Mouse (Mus musculus): Measurements from ENCODE around the gene Tollip. TPM values are rescaled to one million over a fixed set of nuclear protein-coding genes. Genes with fewer than 3 reads are reported as not detected.

Gene Tollip
- polyA plus RNA-seq (2014; fragmentation: Nextera tagmentation; extraction: Ambion mirVana) = 74.0 and 87.3 TPM in 2 replicates

DNA sequence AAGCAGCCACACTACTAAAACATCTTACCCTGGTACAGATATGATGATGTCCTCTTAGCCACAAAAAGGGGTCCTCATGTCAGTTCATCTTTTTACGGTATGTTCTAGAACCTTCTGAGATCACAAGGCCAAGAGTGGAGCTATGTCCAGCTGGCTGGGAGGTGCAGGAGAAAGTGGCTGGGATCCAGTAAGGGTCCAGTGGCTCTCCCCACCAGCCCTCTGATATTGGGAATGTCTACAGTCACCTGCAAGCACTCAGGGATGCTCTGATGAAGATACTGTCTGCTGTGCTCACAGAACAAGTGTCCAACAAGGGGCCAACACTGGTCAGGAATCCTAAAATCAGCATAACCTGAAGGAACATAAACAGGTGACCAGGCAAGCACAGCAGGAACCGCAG lies at the start of gene Tollip:
Gene Tollip, minus strand, starts transcription at position 101 of the 400 bp plus-strand sequence.
- Histone ChIP-seq H3K4me3 (ENCODE audit: low read depth, low read length) (no peak within 1 kb of the TSS), H3K9ac (ENCODE audit: low read length) (no peak within 1 kb of the TSS), H3K36me3 (ENCODE audit: control insufficient read depth, insufficient read depth, low read length) (no peaks in the 10 kb centered on the region), H3K27ac (ENCODE audit: low read depth, low read length) (no peak within 1 kb of the TSS), H3K9me3 (replicated peaks; ENCODE audit: control insufficient read depth, low read length) (no peaks in the 10 kb centered on the region), H3K4me2 (ENCODE audit: low read length) (no peak within 1 kb of the TSS), H3K27me3 (replicated peaks; ENCODE audit: control insufficient read depth, insufficient read depth, low read length) (no peaks in the 10 kb centered on the region), H3K4me1 (ENCODE audit: control insufficient read depth, insufficient read depth, low read length) (no peaks in the 10 kb centered on the region)
- 91% methylated on average over 2 of the region's 2 CpGs for WGBS
- ATAC-seq = no peak
- no peak for DNase-seq (ENCODE audit: low spot score)

GRCm38 (mm10) chr7:141966281-141966680 lies 48.0 kb upstream of the Tollip start:
- H3K27ac ChIP-seq (ENCODE audit: low read depth, low read length) = no peak overlapping the region
- ATAC-seq (no peak), DNase-seq (ENCODE audit: low spot score) (no peak)
- H3K9me3 ChIP-seq (replicated peaks; ENCODE audit: control insufficient read depth, low read length) = no peaks in the 10 kb centered on the region
- no peak overlapping the region for H3K4me3 ChIP-seq (ENCODE audit: low read depth, low read length)
- H3K27me3 ChIP-seq (replicated peaks; ENCODE audit: control insufficient read depth, insufficient read depth, low read length) = no peaks in the 10 kb centered on the region
- peaks cover 17% of the 10 kb centered on the region for H3K4me1 ChIP-seq (ENCODE audit: control insufficient read depth, insufficient read depth, low read length)
- H3K9ac ChIP-seq (ENCODE audit: low read length) = no peak overlapping the region
- H3K36me3 ChIP-seq (ENCODE audit: control insufficient read depth, insufficient read depth, low read length) = no peaks in the 10 kb centered on the region
- no peak overlapping the region for H3K4me2 ChIP-seq (ENCODE audit: low read length)
- WGBS = 88% methylated on average over 2 of the region's 2 CpGs

GRCm38 (mm10) chr7:141962521-141962920 lies 44.2 kb upstream of the Tollip start:
- ATAC-seq (no peak), DNase-seq (ENCODE audit: low spot score) (peak; percentile 8)
- Histone ChIP-seq H3K4me2 (ENCODE audit: low read length) (no peak overlapping the region), H3K36me3 (ENCODE audit: control insufficient read depth, insufficient read depth, low read length) (no peaks in the 10 kb centered on the region), H3K9me3 (replicated peaks; ENCODE audit: control insufficient read depth, low read length) (no peaks in the 10 kb centered on the region), H3K4me3 (ENCODE audit: low read depth, low read length) (no peak overlapping the region), H3K27ac (ENCODE audit: low read depth, low read length) (no peak overlapping the region), H3K9ac (ENCODE audit: low read length) (no peak overlapping the region), H3K27me3 (replicated peaks; ENCODE audit: control insufficient read depth, insufficient read depth, low read length) (no peaks in the 10 kb centered on the region), H3K4me1 (ENCODE audit: control insufficient read depth, insufficient read depth, low read length) (peaks cover 28% of the 10 kb centered on the region)
- WGBS = 97% methylated on average over 3 of the region's 3 CpGs

DNA sequence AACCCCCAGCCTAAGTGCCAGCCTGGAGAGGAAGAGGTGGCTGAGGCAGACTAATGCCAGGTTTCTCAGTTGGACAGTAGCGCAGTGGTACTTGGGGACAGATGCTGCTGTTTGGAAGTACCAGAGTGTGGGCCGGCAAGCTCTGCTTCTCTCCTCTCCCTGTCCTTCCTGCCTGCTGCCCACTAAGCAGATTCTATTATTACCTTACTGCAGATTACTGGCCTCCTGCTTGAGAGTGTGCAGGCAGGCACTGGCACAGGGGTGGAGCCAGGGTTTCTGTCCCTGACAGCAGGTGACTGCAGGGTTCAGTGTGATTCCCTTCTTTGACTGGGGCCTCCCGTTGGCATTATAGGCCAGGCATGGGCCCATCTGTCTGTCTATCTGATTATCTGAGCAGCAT lies 43.2 kb upstream of the Tollip start:
- H3K4me1 ChIP-seq (ENCODE audit: control insufficient read depth, insufficient read depth, low read length) = peaks cover 35% of the 10 kb centered on the region
- H3K4me2 ChIP-seq (ENCODE audit: low read length) = no peak overlapping the region
- H3K9ac ChIP-seq (ENCODE audit: low read length) = no peak overlapping the region
- no peak for ATAC-seq
- no peaks in the 10 kb centered on the region for H3K9me3 ChIP-seq (replicated peaks; ENCODE audit: control insufficient read depth, low read length)
- no peak for DNase-seq (ENCODE audit: low spot score)
- 76% methylated on average over 3 of the region's 3 CpGs for WGBS
- H3K27ac ChIP-seq (ENCODE audit: low read depth, low read length) = no peak overlapping the region
- H3K27me3 ChIP-seq (replicated peaks; ENCODE audit: control insufficient read depth, insufficient read depth, low read length) = no peaks in the 10 kb centered on the region
- no peak overlapping the region for H3K4me3 ChIP-seq (ENCODE audit: low read depth, low read length)
- no peaks in the 10 kb centered on the region for H3K36me3 ChIP-seq (ENCODE audit: control insufficient read depth, insufficient read depth, low read length)

- 88% methylated on average over 2 of the region's 2 CpGs for WGBS
- DNase-seq (ENCODE audit: low spot score) = no peak
- no peaks in the 10 kb centered on the region for H3K27me3 ChIP-seq (replicated peaks; ENCODE audit: control insufficient read depth, insufficient read depth, low read length)
- H3K4me1 ChIP-seq (ENCODE audit: control insufficient read depth, insufficient read depth, low read length) = peaks cover 35% of the 10 kb centered on the region
- no peak overlapping the region for H3K4me2 ChIP-seq (ENCODE audit: low read length)
- no peaks in the 10 kb centered on the region for H3K36me3 ChIP-seq (ENCODE audit: control insufficient read depth, insufficient read depth, low read length)
- H3K4me3 ChIP-seq (ENCODE audit: low read depth, low read length) = no peak overlapping the region
- no peak for ATAC-seq
- no peak overlapping the region for H3K27ac ChIP-seq (ENCODE audit: low read depth, low read length)
- no peak overlapping the region for H3K9ac ChIP-seq (ENCODE audit: low read length)
- no peaks in the 10 kb centered on the region for H3K9me3 ChIP-seq (replicated peaks; ENCODE audit: control insufficient read depth, low read length)
Observed at GRCm38 (mm10) chr7:141960926-141961325, 42.6 kb upstream of the Tollip start.

- Histone ChIP-seq H3K4me3 (ENCODE audit: low read depth, low read length) (no peak overlapping the region), H3K36me3 (ENCODE audit: control insufficient read depth, insufficient read depth, low read length) (no peaks in the 10 kb centered on the region), H3K4me1 (ENCODE audit: control insufficient read depth, insufficient read depth, low read length) (peaks cover 47% of the 10 kb centered on the region), H3K27me3 (replicated peaks; ENCODE audit: control insufficient read depth, insufficient read depth, low read length) (no peaks in the 10 kb centered on the region), H3K9me3 (replicated peaks; ENCODE audit: control insufficient read depth, low read length) (no peaks in the 10 kb centered on the region), H3K9ac (ENCODE audit: low read length) (no peak overlapping the region), H3K4me2 (ENCODE audit: low read length) (no peak overlapping the region), H3K27ac (ENCODE audit: low read depth, low read length) (no peak overlapping the region)
- ATAC-seq = no peak
- no peak for DNase-seq (ENCODE audit: low spot score)
- 79% methylated on average over 1 of the region's 1 CpGs for WGBS
Observed at GRCm38 (mm10) chr7:141959133-141959532, 40.8 kb upstream of the Tollip start.

DNA sequence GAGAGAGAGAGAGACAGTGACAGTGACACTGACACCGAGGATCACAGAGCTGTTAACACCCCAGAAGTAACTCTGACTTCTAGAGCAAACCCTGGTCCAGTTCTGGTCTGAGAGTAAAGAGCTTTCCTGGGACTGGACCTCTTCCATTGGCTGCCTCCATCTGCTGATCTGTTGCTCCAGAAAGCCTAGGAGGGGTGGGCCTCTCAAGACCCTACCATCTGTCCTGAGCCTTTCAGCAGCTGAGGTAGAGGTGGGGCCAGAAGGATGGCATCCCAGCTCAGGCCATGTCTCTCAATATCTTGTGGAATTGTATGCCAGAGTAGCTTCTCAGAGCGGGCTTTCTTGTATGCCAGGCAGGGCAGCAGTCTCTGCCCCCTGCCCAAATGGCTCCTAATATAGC lies 39.9 kb upstream of the Tollip start:
- no peak overlapping the region for H3K4me2 ChIP-seq (ENCODE audit: low read length)
- H3K9me3 ChIP-seq (replicated peaks; ENCODE audit: control insufficient read depth, low read length) = no peaks in the 10 kb centered on the region
- H3K4me3 ChIP-seq (ENCODE audit: low read depth, low read length) = no peak overlapping the region
- H3K9ac ChIP-seq (ENCODE audit: low read length) = no peak overlapping the region
- no peak for DNase-seq (ENCODE audit: low spot score)
- no peaks in the 10 kb centered on the region for H3K36me3 ChIP-seq (ENCODE audit: control insufficient read depth, insufficient read depth, low read length)
- WGBS = 91% methylated on average over 2 of the region's 2 CpGs
- ATAC-seq = no peak
- H3K27me3 ChIP-seq (replicated peaks; ENCODE audit: control insufficient read depth, insufficient read depth, low read length) = no peaks in the 10 kb centered on the region
- peaks cover 54% of the 10 kb centered on the region for H3K4me1 ChIP-seq (ENCODE audit: control insufficient read depth, insufficient read depth, low read length)
- no peak overlapping the region for H3K27ac ChIP-seq (ENCODE audit: low read depth, low read length)

- H3K27ac ChIP-seq (ENCODE audit: low read depth, low read length) = no peak overlapping the region
- H3K4me1 ChIP-seq (ENCODE audit: control insufficient read depth, insufficient read depth, low read length) = peaks cover 54% of the 10 kb centered on the region
- DNase-seq (ENCODE audit: low spot score) (peak; percentile 39), ATAC-seq (no peak)
- H3K27me3 ChIP-seq (replicated peaks; ENCODE audit: control insufficient read depth, insufficient read depth, low read length) = no peaks in the 10 kb centered on the region
- H3K4me3 ChIP-seq (ENCODE audit: low read depth, low read length) = no peak overlapping the region
- H3K9ac ChIP-seq (ENCODE audit: low read length) = no peak overlapping the region
- H3K36me3 ChIP-seq (ENCODE audit: control insufficient read depth, insufficient read depth, low read length) = no peaks in the 10 kb centered on the region
- no peak overlapping the region for H3K4me2 ChIP-seq (ENCODE audit: low read length)
- WGBS = 77% methylated on average over 4 of the region's 4 CpGs
- no peaks in the 10 kb centered on the region for H3K9me3 ChIP-seq (replicated peaks; ENCODE audit: control insufficient read depth, low read length)
Observed at GRCm38 (mm10) chr7:141957524-141958051, 39.3 kb upstream of the Tollip start.

GRCm38 (mm10) chr7:141956174-141956566 lies 37.9 kb upstream of the Tollip start:
- 87% methylated on average over 8 of the region's 8 CpGs for WGBS

More at GRCm38 (mm10) chr7:141956174-141956566, 37.9 kb upstream of the Tollip start:
- no peak overlapping the region for H3K4me3 ChIP-seq (ENCODE audit: low read depth, low read length)
- H3K9me3 ChIP-seq (replicated peaks; ENCODE audit: control insufficient read depth, low read length) = no peaks in the 10 kb centered on the region
- no peak overlapping the region for H3K4me2 ChIP-seq (ENCODE audit: low read length)
- no peak overlapping the region for H3K27ac ChIP-seq (ENCODE audit: low read depth, low read length)
- peaks cover 9% of the 10 kb centered on the region for H3K36me3 ChIP-seq (ENCODE audit: control insufficient read depth, insufficient read depth, low read length)
- ATAC-seq = no peak
- no peak for DNase-seq (ENCODE audit: low spot score)
- H3K9ac ChIP-seq (ENCODE audit: low read length) = no peak overlapping the region
- H3K4me1 ChIP-seq (ENCODE audit: control insufficient read depth, insufficient read depth, low read length) = peaks cover 54% of the 10 kb centered on the region
- no peaks in the 10 kb centered on the region for H3K27me3 ChIP-seq (replicated peaks; ENCODE audit: control insufficient read depth, insufficient read depth, low read length)

Data from forebrain, embryonic 14.5 days (tissue).